Mouse (Mus musculus) cortical plate, adult 2 months (tissue): ENCODE data around the gene Slc16a11. TPM values are rescaled to one million over a fixed set of nuclear protein-coding genes. Genes with fewer than 3 reads are reported as not detected.
A peak's percentile ranks its signal among the peaks of the same experiment; 100 is the strongest.

Experiments
- H3K27ac ChIP-seq: fragments of 200-500 bp; 2 replicates; pipeline ENCODE4 v1.5.1; 2012; ENCODE audit warnings: low read length, control low read depth, inconsistent platforms; ENCODE audit not compliant: insufficient read depth
- H3K4me1 ChIP-seq: fragments of 200-500 bp; 2 replicates; pipeline ENCODE4 v1.6.1; 2011; ENCODE audit warnings: low read length; ENCODE audit not compliant: control insufficient read depth, insufficient read depth
- H3K4me3 ChIP-seq: fragments of 200-500 bp; 2 replicates; pipeline ENCODE4 v1.5.1; 2011; ENCODE audit warnings: mild to moderate bottlenecking, low read length, control low read depth; ENCODE audit not compliant: insufficient read depth
- CTCF ChIP-seq: fragments of 200-500 bp; IDR thresholded peaks from 2 replicates; pipeline ENCODE4 v1.5.1; 2011; ENCODE audit warnings: mild to moderate bottlenecking, control low read depth, low read length; ENCODE audit not compliant: insufficient read depth; ENCODE audit errors: extremely low read depth
- POLR2A ChIP-seq: fragments of 200-500 bp; IDR thresholded peaks from 2 replicates; pipeline ENCODE4 v1.6.1; 2011; ENCODE audit warnings: mild to moderate bottlenecking, low read length, control low read depth; ENCODE audit not compliant: insufficient read depth; ENCODE audit errors: extremely low read depth
- polyA plus RNA-seq: library from polyadenylated mRNA; depleted of rRNA; stranded (reverse); fragments of >200 nt; gene quantifications from 2 replicates; pipeline ENCODE4 v1.2.3, GENCODE M21; 2012

The Slc16a11 gene
- polyA plus RNA-seq, 1 experiment = 57.4 TPM

DNA sequence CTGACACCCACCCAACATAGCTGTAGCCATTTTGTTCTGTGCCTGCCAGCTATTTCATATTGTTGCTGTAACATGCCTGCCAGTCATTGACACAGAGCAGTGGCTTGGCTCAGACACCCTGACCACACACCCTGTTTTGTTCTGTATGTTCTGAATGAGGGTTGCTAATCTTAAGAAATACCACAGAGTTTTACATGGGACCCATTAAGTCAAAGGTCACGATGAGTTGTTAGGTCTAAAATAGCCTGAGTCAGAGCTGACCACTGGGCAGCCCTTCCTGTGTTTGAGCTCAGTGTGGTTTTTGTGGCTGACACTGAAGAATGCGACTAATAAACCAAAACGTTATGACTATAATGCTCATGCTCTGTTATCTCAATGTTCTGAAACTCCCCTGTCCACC, 14.2 kb upstream of the Slc16a11 start:
- TF ChIP-seq CTCF (no peak), POLR2A (no peak)
- Histone ChIP-seq H3K4me3 (no peak overlapping the region), H3K4me1 (no peaks in the 10 kb centered on the region), H3K27ac (no peak overlapping the region)

GRCm38 (mm10) chr11:70199107-70199506, 13.4 kb upstream of the Slc16a11 start:
- Histone ChIP-seq H3K27ac (no peak overlapping the region), H3K4me1 (no peaks in the 10 kb centered on the region), H3K4me3 (no peak overlapping the region)
- no peak for TF ChIP-seq POLR2A
- no peak for TF ChIP-seq CTCF

- Histone ChIP-seq H3K4me1 (no peaks in the 10 kb centered on the region), H3K4me3 (no peak overlapping the region), H3K27ac (no peak overlapping the region)
- TF ChIP-seq POLR2A (no peak), CTCF (no peak)
These were observed 12.4 kb upstream of the Slc16a11 start for GRCm38 (mm10) chr11:70200036-70200608.

DNA sequence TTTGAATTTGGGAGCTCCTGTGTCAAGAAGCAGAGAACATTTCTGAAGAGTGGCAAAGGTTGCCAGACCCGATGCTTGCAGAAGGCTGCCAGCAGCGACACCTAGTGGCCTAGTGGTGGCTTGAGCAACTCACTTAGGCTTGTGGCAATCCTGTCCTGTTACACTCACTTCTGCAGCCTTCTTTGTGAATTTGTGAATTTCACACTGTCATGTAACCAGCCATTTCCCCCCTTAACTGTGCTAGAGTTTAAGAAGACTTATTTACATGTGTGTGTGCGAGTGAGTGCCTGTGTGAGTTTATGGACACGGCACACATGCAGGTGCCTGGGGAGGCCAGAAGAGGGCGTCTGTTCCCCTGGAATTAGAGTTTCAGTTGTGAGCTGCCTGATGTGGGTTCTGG, 10.9 kb upstream of the Slc16a11 start:
- no peak for TF ChIP-seq POLR2A
- TF ChIP-seq CTCF = peak; percentile 94
- Histone ChIP-seq H3K4me3 (no peak overlapping the region), H3K27ac (no peak overlapping the region), H3K4me1 (no peaks in the 10 kb centered on the region)

DNA sequence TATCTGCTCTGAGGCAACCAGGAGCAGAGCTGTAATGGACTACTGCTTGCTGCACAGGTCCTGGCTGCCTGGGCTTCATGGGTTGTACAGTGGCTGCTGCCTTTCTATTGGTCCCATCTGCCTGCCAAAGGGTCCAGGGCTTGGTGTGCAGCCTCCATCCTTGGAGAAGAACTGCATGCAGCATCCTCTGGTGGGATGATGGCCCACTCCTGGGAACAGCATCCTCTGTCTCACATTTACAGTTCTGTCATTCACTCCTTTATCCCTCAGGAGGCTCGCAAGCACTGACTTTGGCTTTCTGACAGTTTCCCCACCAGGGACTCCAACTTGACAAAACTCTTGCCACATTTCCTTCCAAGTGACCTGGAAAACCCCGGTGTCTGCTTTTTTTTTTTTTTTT, 5.8 kb upstream of the Slc16a11 start:
- H3K4me1 ChIP-seq = no peaks in the 10 kb centered on the region
- no peak overlapping the region for H3K4me3 ChIP-seq

GRCm38 (mm10) chr11:70207283-70207682, 5.3 kb upstream of the Slc16a11 start:
- no peak for TF ChIP-seq POLR2A
- no peak for TF ChIP-seq CTCF
- no peak overlapping the region for H3K27ac ChIP-seq
- no peaks in the 10 kb centered on the region for H3K4me1 ChIP-seq
- H3K4me3 ChIP-seq = no peak overlapping the region

More for the DNA sequence above, 5.8 kb upstream of the Slc16a11 start:
- H3K27ac ChIP-seq = no peak overlapping the region
- no peak for TF ChIP-seq CTCF
- no peak for TF ChIP-seq POLR2A

- H3K4me1 ChIP-seq = no peaks in the 10 kb centered on the region; the same call in 1 of the 2 replicates
- TF ChIP-seq POLR2A (no peak), CTCF (no peak)
- no peak overlapping the region for H3K4me3 ChIP-seq
- no peak overlapping the region for H3K27ac ChIP-seq
These were observed 3.7 kb upstream of the Slc16a11 start for GRCm38 (mm10) chr11:70208778-70209388.

- Histone ChIP-seq H3K4me3 (no peak overlapping the region), H3K4me1 (no peaks in the 10 kb centered on the region; the same call in 1 of the 2 replicates), H3K27ac (no peak overlapping the region)
- TF ChIP-seq CTCF (no peak), POLR2A (no peak)
These were observed 1.9 kb upstream of the Slc16a11 start for GRCm38 (mm10) chr11:70210681-70211080.

- no peak for TF ChIP-seq POLR2A
- no peak for TF ChIP-seq CTCF
- Histone ChIP-seq H3K27ac (no peak overlapping the region), H3K4me1 (no peaks in the 10 kb centered on the region; the same call in 1 of the 2 replicates), H3K4me3 (no peak overlapping the region)
These were observed 580 bp upstream of the Slc16a11 start for GRCm38 (mm10) chr11:70211972-70212371.

DNA sequence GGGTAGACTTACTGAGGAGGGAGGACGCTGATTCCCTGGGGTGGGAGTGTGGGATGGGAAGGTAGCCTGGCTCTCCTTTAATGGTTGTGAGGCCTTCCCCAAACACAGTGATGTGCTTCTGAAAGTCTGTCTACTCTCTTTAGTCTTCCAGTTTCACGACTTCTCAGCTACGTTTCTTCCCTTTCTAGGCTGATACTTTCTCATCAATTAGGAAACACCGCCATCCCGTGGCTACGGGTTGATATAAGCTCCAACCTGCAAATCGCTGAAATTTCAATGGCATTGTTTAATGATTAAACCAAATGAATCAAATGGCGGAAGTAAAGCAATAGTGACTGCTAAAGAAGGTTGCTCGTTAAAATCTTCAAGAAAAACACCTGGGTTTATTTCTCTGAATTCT, 344 bp downstream of the Slc16a11 start:
- TF ChIP-seq POLR2A (no peak), CTCF (peak; percentile 79)

GRCm38 (mm10) chr11:70213736-70214135, 1.2 kb downstream of the Slc16a11 start:
- no peak for TF ChIP-seq POLR2A
- no peak for TF ChIP-seq CTCF
- Histone ChIP-seq H3K4me1 (no peaks in the 10 kb centered on the region; the same call in 1 of the 2 replicates), H3K4me3 (peak overlapping the region; percentile 47), H3K27ac (no peak overlapping the region)

More for the DNA sequence above, 344 bp downstream of the Slc16a11 start:
- Histone ChIP-seq H3K4me1 (no peaks in the 10 kb centered on the region; the same call in 1 of the 2 replicates), H3K4me3 (no peak overlapping the region), H3K27ac (no peak overlapping the region)
